Mouse (Mus musculus): ENCODE data around the gene Gpr165. TPM values are rescaled to one million over a fixed set of nuclear protein-coding genes. Genes with fewer than 3 reads are reported as not detected.

Gene Gpr165
- 3.6 and 3.8 TPM in 2 replicates for polyA plus RNA-seq (2012; rRNA removed)

GRCm38 (mm10) chrX:96712907-96713774 lies at the start of gene Gpr165:
Gene Gpr165, plus strand, starts transcription at chrX:96713441.

All from central nervous system, embryonic 14 days (tissue).